In genomic region chr13:54471967-54472366, GRCm38 (mm10) we compare ENCODE assay signal across 22 mouse cellular contexts. TPM values are rescaled to one million over a fixed set of nuclear protein-coding genes. Genes with fewer than 3 reads are reported as not detected.
A peak's percentile ranks its signal among the peaks of the same experiment; 100 is the strongest.
DNase-seq lines count a peak whose midpoint lies in the region; ATAC-seq and TF ChIP-seq lines count a peak whose summit lies in the region.
"Had no signal": no experiment of that assay in that cellular context is flagged by ENCODE, and none has a peak within 500 bp of the region (broad histone marks: within the 10 kb centered on the region; RNA-seq: fewer than 3 reads in every experiment).

No protein-coding gene starts in this region.

- 82% methylated on average over 4 of the region's 4 CpGs for WGBS in intestine, postnatal 0 days
- WGBS in intestine, embryonic 16.5 days = 79% methylated on average over 4 of the region's 4 CpGs
- whole genome bisulfite sequencing in forebrain, embryonic 12.5 days = 84% methylated on average over 4 of the region's 4 CpGs

- H3K4me3 ChIP-seq in intestine, postnatal 0 days (ENCODE audit: low read depth, low read length) = no peak overlapping the region
- H3K4me3 ChIP-seq in intestine, embryonic 16.5 days (ENCODE audit: low read length) = no peak overlapping the region
- H3K4me3 ChIP-seq in forebrain, embryonic 12.5 days (replicated peaks) = no peak overlapping the region
- H3K4me3 ChIP-seq: embryonic facial prominence, embryonic 12.5 days; embryonic facial prominence, embryonic 15.5 days; forebrain, embryonic 15.5 days; hindbrain, embryonic 12.5 days; hindbrain, embryonic 15.5 days; intestine, embryonic 15.5 days had no signal

- 0 out of 2 replicates have a peak, but pooled peaks cover 3% of the 10 kb centered on the region for H3K36me3 ChIP-seq in intestine, postnatal 0 days (ENCODE audit: control insufficient read depth, insufficient read depth)
- peaks cover 6% of the 10 kb centered on the region; the same call in 1 of the 2 replicates for H3K36me3 ChIP-seq in intestine, embryonic 16.5 days (ENCODE audit: control insufficient read depth, insufficient read depth, low read length)
- peaks cover 6% of the 10 kb centered on the region for H3K36me3 ChIP-seq in forebrain, embryonic 12.5 days (replicated peaks)

- no peak overlapping the region for H3K27ac ChIP-seq in intestine, postnatal 0 days (ENCODE audit: low read depth, low read length)
- H3K27ac ChIP-seq in intestine, embryonic 16.5 days (ENCODE audit: low read length) = no peak overlapping the region
- H3K27ac ChIP-seq in forebrain, embryonic 12.5 days = no peak overlapping the region
- H3K27ac ChIP-seq: embryonic facial prominence, embryonic 12.5 days; embryonic facial prominence, embryonic 15.5 days; forebrain, embryonic 15.5 days; hindbrain, embryonic 12.5 days; hindbrain, embryonic 15.5 days; intestine, embryonic 15.5 days had no signal

- H3K4me2 ChIP-seq in intestine, postnatal 0 days (replicated peaks; ENCODE audit: low read depth) = no peak overlapping the region
- no peak overlapping the region for H3K4me2 ChIP-seq in intestine, embryonic 16.5 days (ENCODE audit: low read depth, low read length)
- no peak overlapping the region for H3K4me2 ChIP-seq in forebrain, embryonic 12.5 days
- H3K4me2 ChIP-seq: embryonic facial prominence, embryonic 12.5 days; embryonic facial prominence, embryonic 15.5 days; forebrain, embryonic 15.5 days; heart, embryonic 11.5 days; hindbrain, embryonic 12.5 days; hindbrain, embryonic 15.5 days; intestine, embryonic 15.5 days had no signal

- H3K9me3 ChIP-seq in intestine, postnatal 0 days (ENCODE audit: control insufficient read depth) = no peaks in the 10 kb centered on the region
- H3K9me3 ChIP-seq in intestine, embryonic 16.5 days (ENCODE audit: control insufficient read depth, low read length) = no peaks in the 10 kb centered on the region
- H3K9me3 ChIP-seq in forebrain, embryonic 12.5 days = no peaks in the 10 kb centered on the region
- H3K9me3 ChIP-seq: embryonic facial prominence, embryonic 12.5 days; embryonic facial prominence, embryonic 15.5 days; forebrain, embryonic 15.5 days; hindbrain, embryonic 12.5 days; hindbrain, embryonic 15.5 days; intestine, embryonic 15.5 days had no signal

- H3K27me3 ChIP-seq in intestine, postnatal 0 days (replicated peaks; ENCODE audit: control insufficient read depth, insufficient read depth, low read length) = no peaks in the 10 kb centered on the region
- H3K27me3 ChIP-seq in intestine, embryonic 16.5 days (replicated peaks; ENCODE audit: control insufficient read depth, insufficient read depth, low read length) = no peaks in the 10 kb centered on the region
- H3K27me3 ChIP-seq in forebrain, embryonic 12.5 days = peaks cover 10% of the 10 kb centered on the region
- H3K27me3 ChIP-seq: CH12.LX; embryonic facial prominence, embryonic 12.5 days; embryonic facial prominence, embryonic 15.5 days; forebrain, embryonic 15.5 days; hindbrain, embryonic 12.5 days; hindbrain, embryonic 15.5 days; intestine, embryonic 15.5 days had no signal

- no peak for ATAC-seq in intestine, postnatal 0 days
- no peak for ATAC-seq in intestine, embryonic 16.5 days
- no peak for ATAC-seq in forebrain, embryonic 12.5 days (ENCODE audit: low FRiP score)
- ATAC-seq: forebrain, embryonic 15.5 days; intestine, embryonic 15.5 days had no signal

- DNase-seq in A20 (ENCODE audit: low read depth, low spot score) = peak; percentile 42
- peak; percentile 67 for DNase-seq in R1 (ENCODE audit: low read depth, low spot score)
- no peak for DNase-seq in left cerebral cortex, adult 8-10 months (ENCODE audit: low spot score in 2 of 2)
- DNase-seq: adrenal gland, adult 2 months; adrenal gland, postnatal 14 days; B cell, adult 2 months; cerebellum, adult 11 months; cerebellum, adult 2 months; cerebellum, adult 9-11 months; cerebellum, postnatal 25 days; gastrocnemius, postnatal 36 days had no signal

- no peak overlapping the region for H3K9ac ChIP-seq in intestine, postnatal 0 days (ENCODE audit: low read depth, low read length)
- no peak overlapping the region for H3K9ac ChIP-seq in intestine, embryonic 16.5 days (ENCODE audit: low read depth, low read length)
- no peak overlapping the region for H3K9ac ChIP-seq in forebrain, embryonic 12.5 days
- H3K9ac ChIP-seq: embryonic facial prominence, embryonic 12.5 days; embryonic facial prominence, embryonic 15.5 days; forebrain, embryonic 15.5 days; hindbrain, embryonic 12.5 days; hindbrain, embryonic 15.5 days; intestine, embryonic 15.5 days had no signal

- no peaks in the 10 kb centered on the region for H3K4me1 ChIP-seq in intestine, postnatal 0 days (replicated peaks; ENCODE audit: control insufficient read depth, insufficient read depth, low read length)
- H3K4me1 ChIP-seq in intestine, embryonic 16.5 days (ENCODE audit: control insufficient read depth, insufficient read depth, low read length) = peaks cover 7% of the 10 kb centered on the region
- H3K4me1 ChIP-seq in forebrain, embryonic 12.5 days = peaks cover 12% of the 10 kb centered on the region

- 0 out of 2 replicates have a peak, but pooled peaks have one; percentile 10 for TF ChIP-seq CTCF in intestine, postnatal 0 days (IDR thresholded peaks at IDR 0.05; ENCODE audit: low read depth)

RNA-seq across cellular contexts. Expression of gene Thoc3, which starts 3.3 kb away (rescaled TPM):
- polyA plus RNA-seq in intestine, postnatal 0 days (2015; fragmentation: Nextera tagmentation; extraction: Ambion mirVana) = 37.8 and 38.5 TPM in 2 replicates
- polyA plus RNA-seq in intestine, embryonic 16.5 days (2015; fragmentation: Nextera tagmentation; extraction: Ambion mirVana) = 86.3 and 90.6 TPM in 2 replicates
- polyA plus RNA-seq in forebrain, embryonic 12.5 days (2016; fragmentation: Nextera tagmentation; extraction: Ambion mirVana) = 125 and 134 TPM in 2 replicates
- 10 to 100 TPM; 31.2 to 37.2 (median 35.5) TPM for total RNA-seq in left cerebral cortex, adult 8-10 months (2022)

RNA-seq across cellular contexts. Expression of gene Simc1, which starts 31.6 kb away (rescaled TPM):
- polyA plus RNA-seq in intestine, postnatal 0 days (2015; fragmentation: Nextera tagmentation; extraction: Ambion mirVana) = 2.1 and 2.2 TPM in 2 replicates
- 5.0 and 5.1 TPM in 2 replicates for polyA plus RNA-seq in intestine, embryonic 16.5 days (2015; fragmentation: Nextera tagmentation; extraction: Ambion mirVana)
- polyA plus RNA-seq in forebrain, embryonic 12.5 days (2016; fragmentation: Nextera tagmentation; extraction: Ambion mirVana) = 20.3 and 20.8 TPM in 2 replicates
- total RNA-seq in left cerebral cortex, adult 8-10 months (2022) = 10 to 100 TPM; 15.2 to 17.8 (median 17.1) TPM

Comparison
In these comparisons a context has a peak if more than half of its experiments do, and no peak if none do; other contexts are left out.
1. DNase-seq: peak in A20 (single experiment) and R1 (single experiment); none in left cerebral cortex, adult 8-10 months (0 of 2).